ENCODE assay signal across 9 mouse cellular contexts in the genomic region with DNA sequence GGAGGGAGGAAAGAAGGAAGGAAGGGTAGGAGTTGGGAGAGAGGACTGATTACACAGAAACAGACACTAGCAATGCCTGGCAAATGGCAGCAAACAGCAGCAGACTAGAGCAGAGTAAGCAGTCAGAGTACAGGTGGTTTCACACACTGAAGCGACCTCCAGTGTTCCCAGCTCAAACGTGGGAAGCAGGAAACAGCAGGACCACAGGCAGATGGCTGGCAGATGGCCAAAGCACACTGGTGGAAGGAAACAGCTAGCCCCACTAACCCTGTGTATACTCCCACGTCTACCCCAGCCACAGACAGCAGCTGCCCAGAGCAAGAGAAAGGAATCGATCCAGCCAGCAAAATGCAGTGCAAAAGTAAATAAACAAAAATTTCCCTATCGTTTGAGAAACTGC. TPM values are rescaled to one million over a fixed set of nuclear protein-coding genes. Genes with fewer than 3 reads are reported as not detected.
DNase-seq lines count a peak whose midpoint lies in the region; ATAC-seq lines count a peak whose summit lies in the region.
"Had no signal": no experiment of that assay in that cellular context is flagged by ENCODE, and none has a peak within 500 bp of the region (broad histone marks: within the 10 kb centered on the region; RNA-seq: fewer than 3 reads in every experiment).

No protein-coding gene starts in this region.

- WGBS in intestine, embryonic 14.5 days = 15% methylated on average over 5 of the region's 5 CpGs
- 21% methylated on average over 5 of the region's 5 CpGs for WGBS in midbrain, embryonic 15.5 days

- peaks cover 19% of the 10 kb centered on the region for H3K36me3 ChIP-seq in intestine, embryonic 14.5 days (ENCODE audit: control insufficient read depth, insufficient read depth, low read length)
- peaks cover 8% of the 10 kb centered on the region; the same call in 1 of the 2 replicates for H3K36me3 ChIP-seq in midbrain, embryonic 15.5 days (replicated peaks)

- ATAC-seq in intestine, embryonic 14.5 days (replicated peaks; ENCODE audit: low FRiP score, low TSS enrichment, low read depth) = peak; percentile 83; the same call in 1 of the 2 replicates
- ATAC-seq in midbrain, embryonic 15.5 days (replicated peaks) = peak; percentile 86
- ATAC-seq in erythroid progenitor cell, adult 5-6 weeks (replicated peaks; ENCODE audit: low FRiP score, poor library complexity, severe bottlenecking) = no peak

- H3K9me3 ChIP-seq in intestine, embryonic 14.5 days (ENCODE audit: control insufficient read depth, low read length) = no peaks in the 10 kb centered on the region
- H3K9me3 ChIP-seq in midbrain, embryonic 15.5 days = no peaks in the 10 kb centered on the region

- H3K4me2 ChIP-seq in intestine, embryonic 14.5 days (ENCODE audit: low read length) = no peak overlapping the region
- no peak overlapping the region for H3K4me2 ChIP-seq in midbrain, embryonic 15.5 days

- peak overlapping the region; percentile 5; the same call in 1 of the 2 replicates for H3K27ac ChIP-seq in intestine, embryonic 14.5 days (ENCODE audit: low read depth)
- no peak overlapping the region for H3K27ac ChIP-seq in midbrain, embryonic 15.5 days

- intact Hi-C loops in left cerebral cortex, postnatal 14 days (cut with DNase I) = no loop called here

- no peaks in the 10 kb centered on the region for H3K27me3 ChIP-seq in intestine, embryonic 14.5 days (replicated peaks; ENCODE audit: control insufficient read depth, insufficient read depth, low read length)
- no peaks in the 10 kb centered on the region for H3K27me3 ChIP-seq in midbrain, embryonic 15.5 days (replicated peaks)

- DNase-seq in MN1 (ENCODE audit: low spot score) = peak; percentile 31
- DNase-seq in cerebellum, postnatal 25 days = peak; percentile 30 to 64
- peak; percentile 94 for DNase-seq in heart, adult 11 months
- peak; percentile 70 for DNase-seq in intestine, embryonic 14.5 days (ENCODE audit: low spot score)
- peak; percentile 48 to 49 for DNase-seq in left cerebral cortex, postnatal 14 days (ENCODE audit: low spot score in 2 of 2)
- no peak for DNase-seq in natural killer cell, adult 2 months (ENCODE audit: low spot score in 2 of 2)

- peaks cover 9% of the 10 kb centered on the region for H3K4me1 ChIP-seq in intestine, embryonic 14.5 days (replicated peaks; ENCODE audit: control insufficient read depth, insufficient read depth, low read length)
- no peaks in the 10 kb centered on the region for H3K4me1 ChIP-seq in midbrain, embryonic 15.5 days

- H3K4me3 ChIP-seq in intestine, embryonic 14.5 days (ENCODE audit: low read depth, low read length) = no peak overlapping the region
- no peak overlapping the region for H3K4me3 ChIP-seq in midbrain, embryonic 15.5 days

- H3K9ac ChIP-seq in intestine, embryonic 14.5 days (ENCODE audit: low read length) = no peak overlapping the region
- H3K9ac ChIP-seq in midbrain, embryonic 15.5 days = no peak overlapping the region

RNA-seq across cellular contexts. Expression of gene Rhobtb3, which starts 12.7 kb away (rescaled TPM):
- 43.0 and 48.2 TPM in 2 replicates for polyA plus RNA-seq in intestine, embryonic 14.5 days (2014; fragmentation: Nextera tagmentation; extraction: Ambion mirVana)
- 10 to 100 TPM; 15.3 to 17.3 TPM for total RNA-seq in left cerebral cortex, postnatal 14 days (2021)
- polyA plus RNA-seq in midbrain, embryonic 15.5 days (2015; fragmentation: Nextera tagmentation; extraction: Ambion mirVana) = 22.9 and 23.2 TPM in 2 replicates
- 1.3 and 1.4 TPM in 2 replicates for total RNA-seq in erythroid progenitor cell, adult 5-6 weeks (2015; ENCODE audit: low replicate concordance)
- 0.30 TPM in 1 of 2 replicates, not detected in the other for total RNA-seq in erythroid progenitor cell, adult 5-6 weeks (2017; ENCODE audit: low replicate concordance)

RNA-seq across cellular contexts. Expression of gene Spata9, which starts 35.9 kb away (rescaled TPM):
- 0.34 and 0.35 TPM in 2 replicates for polyA plus RNA-seq in intestine, embryonic 14.5 days (2014; fragmentation: Nextera tagmentation; extraction: Ambion mirVana)
- not detected for total RNA-seq in left cerebral cortex, postnatal 14 days (2021)
- 2.2 and 3.6 TPM in 2 replicates for polyA plus RNA-seq in midbrain, embryonic 15.5 days (2015; fragmentation: Nextera tagmentation; extraction: Ambion mirVana)
- total RNA-seq in erythroid progenitor cell, adult 5-6 weeks (2015; ENCODE audit: low replicate concordance) = not detected in 2 replicates
- total RNA-seq in erythroid progenitor cell, adult 5-6 weeks (2017; ENCODE audit: low replicate concordance) = not detected in 2 replicates
- total RNA-seq: liver, adult 2 months had no signal
- polyA plus RNA-seq: liver, adult 2 months had no signal

Comparison
In these comparisons a context has a peak if more than half of its experiments do, and no peak if none do; other contexts are left out.
1. DNase-seq: peak in MN1 (single experiment), cerebellum, postnatal 25 days (2 of 2), heart, adult 11 months (single experiment), intestine, embryonic 14.5 days (single experiment) and left cerebral cortex, postnatal 14 days (2 of 2); none in natural killer cell, adult 2 months (0 of 2).
2. RNA of gene Rhobtb3, which starts 12.7 kb away (total RNA-seq): 15.3 to 17.3 TPM in left cerebral cortex, postnatal 14 days; 0.30 to 1.4 TPM in erythroid progenitor cell, adult 5-6 weeks; every median in the first group is over 4 times any median in the second.